Mouse (Mus musculus) spleen, postnatal 10 days (tissue): Measurements from ENCODE around the gene Edar.
A peak's percentile ranks its signal among the peaks of the same experiment; 100 is the strongest.

Experiments used
- DNase-seq, 2 experiments: peaks; one replicate each; pipeline ENCODE4 v3.0.0; 2021 to 2022; ENCODE audit warnings: low spot score in 2 of 2

Edar gene

DNA sequence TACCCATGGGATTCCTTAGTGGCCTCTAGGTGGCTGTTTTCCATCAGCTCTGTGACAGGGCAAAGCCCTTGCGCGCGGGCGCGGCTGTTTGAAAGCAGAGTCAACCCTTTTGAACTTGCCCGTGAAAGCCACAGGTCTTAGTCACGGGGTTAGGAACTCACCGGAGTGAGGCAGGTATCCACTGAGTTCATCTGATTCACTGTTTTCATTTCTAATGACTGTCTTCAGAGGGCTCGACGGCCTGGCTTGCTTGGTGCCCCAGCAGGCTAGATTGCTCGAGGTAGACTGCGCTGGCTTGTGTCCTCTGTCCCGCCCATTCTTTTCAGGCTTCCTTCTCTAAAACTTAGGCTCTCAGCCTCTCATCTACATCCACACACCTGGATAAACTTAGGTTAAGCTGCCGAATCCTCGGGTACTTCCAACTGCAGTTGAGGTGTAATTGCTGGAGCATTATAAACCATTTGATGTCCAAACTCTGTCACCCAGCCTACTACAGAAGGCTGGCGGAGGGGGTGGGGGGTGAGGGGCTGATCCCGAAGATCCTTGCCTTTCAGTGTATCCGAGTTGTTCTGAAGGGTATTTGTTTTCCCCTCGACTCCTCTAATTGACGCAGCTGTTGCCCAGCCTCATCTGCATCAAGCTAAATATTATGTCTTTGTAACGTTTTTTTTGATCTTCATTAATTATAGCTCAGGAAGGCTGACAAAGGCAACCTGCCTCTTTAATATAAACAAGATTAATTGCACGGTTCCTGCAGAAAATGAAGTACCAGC, 24.0 kb downstream of the Edar start:
- DNase-seq, result no peak

DNA sequence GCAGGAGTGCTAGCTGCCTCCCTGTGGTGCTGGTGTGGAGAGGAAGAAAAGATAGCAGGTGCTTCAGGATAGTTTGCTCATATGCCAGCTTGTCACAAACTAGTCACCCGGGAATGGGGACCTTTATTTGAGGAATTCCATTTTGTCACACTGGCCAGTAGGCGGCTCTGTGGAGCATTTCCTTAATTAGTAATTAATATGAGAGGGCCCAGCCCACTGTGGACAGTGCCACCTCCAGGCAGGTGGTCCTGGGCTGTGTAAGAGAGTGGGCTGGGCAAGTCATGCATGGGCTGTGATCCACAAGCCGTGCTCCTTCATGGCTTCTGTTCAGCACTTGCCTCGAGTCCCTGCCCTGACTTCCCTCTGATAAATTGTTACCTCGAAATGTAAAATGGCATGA, 26.7 kb downstream of the Edar start:
- DNase-seq, result no peak

DNA sequence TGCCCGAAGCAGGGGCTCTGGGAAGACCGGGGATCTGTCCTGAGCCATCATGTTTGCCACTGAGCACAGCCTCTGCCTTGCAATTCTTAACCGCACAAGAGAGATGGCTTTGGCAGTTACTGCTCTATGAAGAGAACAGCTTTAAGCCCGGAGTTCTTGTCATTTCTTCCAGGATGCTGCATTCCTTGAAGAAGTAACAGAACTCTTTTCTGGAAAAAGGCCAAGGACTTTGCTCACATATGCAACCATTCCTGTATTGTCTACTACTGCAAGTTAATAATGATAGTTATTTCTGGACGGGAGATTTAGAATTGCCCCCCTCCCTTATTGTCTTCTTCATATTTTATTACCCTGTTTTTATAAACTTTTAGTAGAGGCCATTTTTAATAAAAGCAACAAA, 30.8 kb downstream of the Edar start:
- DNase-seq, result no peak

GRCm38 (mm10) chr10:58644194-58644593, 31.3 kb downstream of the Edar start:
- DNase-seq, result no peak

DNA sequence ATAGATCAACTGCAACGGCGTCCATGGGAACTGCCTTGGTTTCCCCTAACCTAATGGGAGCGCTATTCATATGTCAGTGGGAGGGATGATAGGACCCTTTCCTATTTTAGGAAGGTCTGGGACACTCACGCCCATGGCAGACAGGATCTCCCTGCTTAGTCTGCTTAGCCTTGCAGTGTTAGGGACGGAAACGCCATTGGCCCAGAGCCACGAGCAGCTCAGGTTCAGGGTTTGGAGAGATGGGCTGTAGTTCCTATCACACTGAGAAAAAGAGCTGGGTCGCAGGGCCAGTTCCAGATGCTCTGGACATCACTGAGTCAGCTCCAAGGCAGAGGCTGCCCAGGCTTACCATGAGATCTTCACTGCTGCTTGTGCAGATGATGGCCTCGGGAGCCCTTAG, 32.5 kb downstream of the Edar start:
- no peak for DNase-seq

DNA sequence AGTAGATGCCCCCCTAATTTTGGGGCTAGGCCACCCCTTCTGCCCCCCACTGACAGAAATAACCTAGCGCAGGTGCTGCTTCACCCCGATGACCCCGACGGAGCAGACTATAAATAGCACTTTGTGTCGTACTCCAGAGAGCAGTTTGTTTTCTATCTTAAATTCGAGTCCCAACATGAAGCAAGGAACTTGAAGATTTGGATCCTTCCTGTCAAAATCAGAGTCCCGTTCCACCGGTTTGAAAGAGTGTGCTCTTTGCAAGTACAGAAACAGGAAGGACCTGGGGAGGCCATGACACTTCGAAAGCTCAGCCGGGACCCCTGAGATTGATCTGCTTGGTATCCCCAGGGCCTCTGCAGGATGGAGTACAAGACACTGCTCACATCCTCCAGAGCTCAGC, 33.8 kb downstream of the Edar start:
- DNase-seq, result no peak

GRCm38 (mm10) chr10:58640446-58641400, 34.7 kb downstream of the Edar start:
- no peak for DNase-seq

DNA sequence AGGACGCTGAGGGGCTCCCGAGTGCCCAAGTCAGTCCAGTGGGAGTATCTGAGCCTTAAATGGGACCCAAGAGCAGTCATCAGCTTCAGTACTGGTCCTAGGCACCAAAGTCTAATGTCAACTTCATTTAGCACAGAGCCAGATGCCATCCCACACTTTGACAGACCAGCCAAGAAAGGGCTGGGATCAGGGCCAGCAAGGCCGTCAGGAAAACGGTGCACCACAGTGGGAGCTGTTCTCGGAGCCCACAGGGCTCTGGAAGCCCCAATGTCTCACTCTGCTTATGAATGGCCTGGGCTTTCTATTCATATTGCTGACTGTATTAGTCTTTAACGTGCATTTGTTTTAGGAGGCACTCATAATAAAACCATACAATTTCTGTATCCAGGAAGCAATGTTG, 36.2 kb downstream of the Edar start:
- DNase-seq, result no peak

DNA sequence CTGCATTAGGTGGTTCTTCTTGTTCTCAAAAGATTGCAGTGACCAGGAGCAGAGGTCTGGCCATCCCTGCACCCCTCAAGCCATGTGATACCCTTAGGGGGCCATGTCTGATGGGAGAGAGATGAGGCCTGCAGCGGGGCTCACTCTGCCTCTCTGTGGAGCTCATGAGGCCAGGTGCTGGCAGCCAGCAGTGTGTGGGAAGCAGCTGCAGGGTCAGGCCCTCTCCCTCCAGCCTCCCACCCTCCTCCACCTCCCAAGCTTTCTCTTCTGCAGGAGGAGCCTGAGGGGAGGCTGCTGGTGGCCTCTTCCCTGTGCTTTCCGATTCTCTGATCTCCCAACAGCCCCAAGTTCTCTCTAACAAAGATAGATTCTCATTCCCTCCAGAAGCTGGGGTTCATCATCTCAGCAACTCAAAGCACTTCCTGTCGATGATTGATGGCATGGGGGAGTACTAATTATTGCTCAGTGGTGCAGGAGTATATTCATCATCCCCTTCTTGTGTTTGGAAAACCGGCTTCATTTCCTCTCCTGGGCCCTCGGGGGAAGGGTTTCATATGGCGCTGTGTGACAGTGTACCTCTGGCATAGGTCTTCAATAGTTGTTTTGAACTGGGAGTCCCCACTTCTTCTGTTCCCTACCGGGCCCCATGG, 38.9 kb downstream of the Edar start:
- no peak for DNase-seq

- DNase-seq, result no peak
Observed at GRCm38 (mm10) chr10:58633507-58633906, 41.9 kb downstream of the Edar start.

DNA sequence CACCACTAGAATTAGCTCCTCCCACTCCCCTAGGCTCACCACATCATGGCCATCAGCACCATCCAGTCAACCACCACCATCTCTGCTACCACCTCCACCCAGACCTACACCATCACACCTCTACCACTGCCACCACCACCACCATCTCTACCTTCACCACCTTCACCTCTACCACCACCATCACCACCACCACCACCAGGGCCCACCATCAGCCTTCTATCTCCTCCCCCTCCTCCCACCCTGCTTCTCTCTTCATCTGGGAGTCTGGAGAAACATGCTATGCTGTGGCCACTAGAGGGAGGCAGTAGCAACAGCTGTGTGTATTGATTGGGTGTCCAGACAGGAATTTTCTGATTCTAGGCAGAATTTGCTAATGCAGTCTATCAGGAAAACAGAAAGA, 47.9 kb downstream of the Edar start:
- no peak for DNase-seq

GRCm38 (mm10) chr10:58624848-58625711, 50.4 kb downstream of the Edar start:
- DNase-seq, result no peak

DNA sequence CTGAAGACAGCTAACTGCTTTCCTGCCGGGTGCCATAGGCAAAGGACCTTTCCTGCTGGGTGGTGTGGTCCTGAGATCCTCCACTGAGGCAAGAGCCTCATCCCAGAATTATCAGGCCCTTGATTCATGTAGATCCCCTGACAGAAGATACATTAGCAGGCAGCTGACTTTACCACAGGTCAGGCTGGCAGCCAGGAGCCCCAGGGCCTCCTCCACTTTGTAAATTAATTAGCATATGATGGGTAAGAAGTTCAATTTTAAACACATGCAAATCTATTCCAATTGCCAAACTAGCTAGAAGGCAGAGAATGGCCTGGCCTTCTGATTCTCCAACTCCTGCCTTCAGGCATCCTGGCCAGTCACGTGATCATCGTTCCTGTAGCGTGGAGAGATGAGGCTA, 56.2 kb downstream of the Edar start:
- DNase-seq, result no peak

DNA sequence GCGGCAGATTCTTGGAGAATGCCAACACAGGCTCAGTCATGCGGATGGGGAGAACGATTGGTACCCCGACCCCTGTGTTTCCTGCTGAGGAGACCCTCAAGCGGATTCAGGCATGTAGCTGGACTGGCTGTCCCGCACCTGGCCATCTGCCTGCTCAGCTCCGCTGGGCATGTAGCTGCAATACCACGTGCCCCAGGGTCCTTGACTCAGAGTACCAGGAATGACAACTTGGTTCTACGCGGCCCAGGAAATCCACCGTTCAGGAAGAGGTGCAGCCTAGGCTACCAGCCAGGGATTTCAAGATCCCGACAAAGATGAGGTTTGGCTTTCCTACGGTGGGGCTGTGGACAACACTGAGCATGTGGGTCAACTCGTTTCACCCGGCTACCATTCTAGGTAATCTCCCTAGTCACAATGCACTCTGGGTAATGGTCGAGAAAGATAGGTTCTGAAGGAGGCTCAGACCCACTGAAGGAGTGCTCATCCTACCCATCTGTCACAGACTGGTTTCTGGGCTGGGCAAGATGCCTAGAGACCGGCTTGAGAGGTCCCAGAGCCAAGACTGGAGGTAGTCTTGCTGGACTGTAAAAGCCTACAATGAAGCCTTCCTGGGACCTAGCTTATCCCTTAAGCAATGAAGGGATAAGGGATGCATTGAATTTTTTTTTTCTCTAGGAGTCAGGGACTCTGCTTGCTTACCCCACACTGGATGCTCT, 56.8 kb downstream of the Edar start:
- DNase-seq, result no peak

DNA sequence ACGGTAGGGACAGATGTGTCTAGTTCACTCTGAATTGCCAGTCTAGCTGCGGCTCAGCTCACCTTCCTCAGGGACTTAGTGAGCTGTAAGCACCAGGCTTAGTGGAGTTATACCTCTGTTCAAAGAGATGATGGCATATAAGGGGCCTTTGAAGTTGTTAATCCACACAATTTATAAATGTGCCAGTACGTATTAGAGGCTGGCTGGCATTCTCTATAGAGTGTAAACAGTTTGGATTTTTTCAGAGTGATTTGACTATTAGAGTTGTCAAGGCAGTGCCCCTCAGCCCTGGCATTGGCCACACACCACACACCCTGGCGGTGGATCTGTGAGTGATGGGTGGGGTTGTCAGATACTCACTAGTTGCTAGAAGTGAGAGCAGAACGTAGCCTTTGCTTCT, 58.9 kb downstream of the Edar start:
- DNase-seq, result no peak

- no peak for DNase-seq
Observed at GRCm38 (mm10) chr10:58614601-58615000, 60.9 kb downstream of the Edar start.

- DNase-seq, result no peak
Observed at GRCm38 (mm10) chr10:58610484-58611261, 64.8 kb downstream of the Edar start.

GRCm38 (mm10) chr10:58608858-58609257, 66.6 kb downstream of the Edar start:
- DNase-seq, result no peak

- DNase-seq, result no peak
Observed at GRCm38 (mm10) chr10:58606356-58606755, 69.1 kb downstream of the Edar start.

GRCm38 (mm10) chr10:58604779-58605178, 70.7 kb downstream of the Edar start:
- peak in 1 of 2 experiments; percentile 22 for DNase-seq
